Mouse (Mus musculus): ENCODE measurements around the gene Aldob. TPM values are rescaled to one million over a fixed set of nuclear protein-coding genes. Genes with fewer than 3 reads are reported as not detected.
A peak's percentile ranks its signal among the peaks of the same experiment; 100 is the strongest.

Gene Aldob
- polyA plus RNA-seq, 1 experiment from 2014 or later, result 929 TPM

GRCm38 (mm10) chr4:49557375-49557774 lies 8.0 kb upstream of the Aldob start:
- Histone ChIP-seq H3K4me3 (replicated peaks; ENCODE audit: low read depth, low read length) (no peak overlapping the region), H3K4me1 (replicated peaks; ENCODE audit: insufficient read depth, low read length) (no peaks in the 10 kb centered on the region), H3K4me2 (ENCODE audit: low read length) (no peak overlapping the region), H3K9ac (ENCODE audit: low read depth, low read length) (no peak overlapping the region), H3K27ac (no peak overlapping the region), H3K9me3 (replicated peaks; ENCODE audit: low read length) (no peaks in the 10 kb centered on the region), H3K36me3 (ENCODE audit: insufficient read depth, low read length) (no peaks in the 10 kb centered on the region), H3K27me3 (ENCODE audit: insufficient read depth, low read length) (no peaks in the 10 kb centered on the region)
- ATAC-seq (replicated peaks; ENCODE audit: low FRiP score, low read depth) (no peak), DNase-seq (ENCODE audit: low spot score) (no peak)
- no peak for TF ChIP-seq CTCF (IDR thresholded peaks at IDR 0.05; ENCODE audit: low read depth)
- WGBS, result 96% methylated on average over 7 of the region's 7 CpGs

- no peaks in the 10 kb centered on the region for H3K36me3 ChIP-seq (ENCODE audit: insufficient read depth, low read length)
- DNase-seq (ENCODE audit: low spot score), result peak; percentile 5
- H3K4me3 ChIP-seq (replicated peaks; ENCODE audit: low read depth, low read length), result no peak overlapping the region
- no peak overlapping the region for H3K9ac ChIP-seq (ENCODE audit: low read depth, low read length)
- H3K27ac ChIP-seq, result 0 out of 2 replicates have a peak overlapping the region, but pooled peaks have one; percentile 28
- ATAC-seq (replicated peaks; ENCODE audit: low FRiP score, low read depth), result peak; percentile 96
- 41% methylated on average over 5 of the region's 5 CpGs for WGBS
- H3K4me2 ChIP-seq (ENCODE audit: low read length), result no peak overlapping the region
- no peaks in the 10 kb centered on the region for H3K9me3 ChIP-seq (replicated peaks; ENCODE audit: low read length)
- TF ChIP-seq CTCF (IDR thresholded peaks at IDR 0.05; ENCODE audit: low read depth), result no peak
- no peaks in the 10 kb centered on the region for H3K27me3 ChIP-seq (ENCODE audit: insufficient read depth, low read length)
- no peaks in the 10 kb centered on the region for H3K4me1 ChIP-seq (replicated peaks; ENCODE audit: insufficient read depth, low read length)
Measured at GRCm38 (mm10) chr4:49553380-49553779, 4.0 kb upstream of the Aldob start.

GRCm38 (mm10) chr4:49547544-49548219 lies 1.7 kb downstream of the Aldob start:
- Histone ChIP-seq H3K9me3 (replicated peaks; ENCODE audit: low read length) (no peaks in the 10 kb centered on the region), H3K4me2 (ENCODE audit: low read length) (peak overlapping the region; percentile 25; the same call in 1 of the 2 replicates), H3K4me3 (replicated peaks; ENCODE audit: low read depth, low read length) (0 out of 2 replicates have a peak overlapping the region, but pooled peaks have one; percentile 8), H3K27ac (peak overlapping the region; percentile 86), H3K36me3 (ENCODE audit: insufficient read depth, low read length) (no peaks in the 10 kb centered on the region), H3K27me3 (ENCODE audit: insufficient read depth, low read length) (no peaks in the 10 kb centered on the region), H3K9ac (ENCODE audit: low read depth, low read length) (peak overlapping the region; percentile 46; the same call in 1 of the 2 replicates), H3K4me1 (replicated peaks; ENCODE audit: insufficient read depth, low read length) (no peaks in the 10 kb centered on the region)
- DNase-seq (ENCODE audit: low spot score), result no peak
- no peak for ATAC-seq (replicated peaks; ENCODE audit: low FRiP score, low read depth)
- WGBS, result 68% methylated on average over 7 of the region's 7 CpGs
- TF ChIP-seq CTCF (IDR thresholded peaks at IDR 0.05; ENCODE audit: low read depth), result no peak

- Histone ChIP-seq H3K4me1 (replicated peaks; ENCODE audit: insufficient read depth, low read length) (no peaks in the 10 kb centered on the region), H3K9me3 (replicated peaks; ENCODE audit: low read length) (no peaks in the 10 kb centered on the region), H3K4me3 (replicated peaks; ENCODE audit: low read depth, low read length) (no peak overlapping the region), H3K9ac (ENCODE audit: low read depth, low read length) (no peak overlapping the region), H3K27ac (peak overlapping the region; percentile 42; the same call in 1 of the 2 replicates), H3K36me3 (ENCODE audit: insufficient read depth, low read length) (no peaks in the 10 kb centered on the region), H3K4me2 (ENCODE audit: low read length) (peak overlapping the region; percentile 13; the same call in 1 of the 2 replicates), H3K27me3 (ENCODE audit: insufficient read depth, low read length) (no peaks in the 10 kb centered on the region)
- DNase-seq (ENCODE audit: low spot score) (peak; percentile 64), ATAC-seq (replicated peaks; ENCODE audit: low FRiP score, low read depth) (peak; percentile 67)
- 38% methylated on average over 6 of the region's 6 CpGs for WGBS
- TF ChIP-seq CTCF (IDR thresholded peaks at IDR 0.05; ENCODE audit: low read depth), result no peak
Measured at GRCm38 (mm10) chr4:49546873-49547543, 2.3 kb downstream of the Aldob start.

GRCm38 (mm10) chr4:49546026-49546425 lies 3.3 kb downstream of the Aldob start:
- no peak for ATAC-seq (replicated peaks; ENCODE audit: low FRiP score, low read depth)
- Histone ChIP-seq H3K27ac (0 out of 2 replicates have a peak overlapping the region, but pooled peaks have one; percentile 42), H3K4me1 (replicated peaks; ENCODE audit: insufficient read depth, low read length) (no peaks in the 10 kb centered on the region), H3K9me3 (replicated peaks; ENCODE audit: low read length) (no peaks in the 10 kb centered on the region), H3K27me3 (ENCODE audit: insufficient read depth, low read length) (no peaks in the 10 kb centered on the region), H3K4me3 (replicated peaks; ENCODE audit: low read depth, low read length) (no peak overlapping the region), H3K36me3 (ENCODE audit: insufficient read depth, low read length) (no peaks in the 10 kb centered on the region), H3K9ac (ENCODE audit: low read depth, low read length) (no peak overlapping the region), H3K4me2 (ENCODE audit: low read length) (peak overlapping the region; percentile 13; the same call in 1 of the 2 replicates)
- no peak for TF ChIP-seq CTCF (IDR thresholded peaks at IDR 0.05; ENCODE audit: low read depth)
- no peak for DNase-seq (ENCODE audit: low spot score)
- 82% methylated on average over 2 of the region's 2 CpGs for WGBS

GRCm38 (mm10) chr4:49540966-49541365 lies 8.4 kb downstream of the Aldob start:
- Histone ChIP-seq H3K9ac (ENCODE audit: low read depth, low read length) (no peak overlapping the region), H3K4me2 (ENCODE audit: low read length) (no peak overlapping the region), H3K27me3 (ENCODE audit: insufficient read depth, low read length) (no peaks in the 10 kb centered on the region), H3K9me3 (replicated peaks; ENCODE audit: low read length) (no peaks in the 10 kb centered on the region), H3K4me1 (replicated peaks; ENCODE audit: insufficient read depth, low read length) (no peaks in the 10 kb centered on the region), H3K36me3 (ENCODE audit: insufficient read depth, low read length) (no peaks in the 10 kb centered on the region), H3K4me3 (replicated peaks; ENCODE audit: low read depth, low read length) (no peak overlapping the region), H3K27ac (no peak overlapping the region)
- no peak for DNase-seq (ENCODE audit: low spot score)
- no peak for ATAC-seq (replicated peaks; ENCODE audit: low FRiP score, low read depth)
- TF ChIP-seq CTCF (IDR thresholded peaks at IDR 0.05; ENCODE audit: low read depth), result no peak
- WGBS, result 69% methylated on average over 3 of the region's 3 CpGs

Measured in kidney, postnatal 0 days (tissue).